Mouse (Mus musculus) adrenal gland, postnatal 25 days (tissue): Measurements from ENCODE around the gene Lrmda. TPM values are rescaled to one million over a fixed set of nuclear protein-coding genes. Genes with fewer than 3 reads are reported as not detected.

ENCODE experiments used
- DNase-seq: peaks from one replicate; pipeline ENCODE4 v3.0.0; 2021; ENCODE audit warnings: mixed read lengths
- total RNA-seq: library from RNA; stranded (reverse); gene quantifications from 2 replicates; pipeline ENCODE4 v1.2.3, GENCODE M21; 2021

Gene Lrmda
- total RNA-seq, 1 experiment from 2014 or later = 5.6 TPM

DNA sequence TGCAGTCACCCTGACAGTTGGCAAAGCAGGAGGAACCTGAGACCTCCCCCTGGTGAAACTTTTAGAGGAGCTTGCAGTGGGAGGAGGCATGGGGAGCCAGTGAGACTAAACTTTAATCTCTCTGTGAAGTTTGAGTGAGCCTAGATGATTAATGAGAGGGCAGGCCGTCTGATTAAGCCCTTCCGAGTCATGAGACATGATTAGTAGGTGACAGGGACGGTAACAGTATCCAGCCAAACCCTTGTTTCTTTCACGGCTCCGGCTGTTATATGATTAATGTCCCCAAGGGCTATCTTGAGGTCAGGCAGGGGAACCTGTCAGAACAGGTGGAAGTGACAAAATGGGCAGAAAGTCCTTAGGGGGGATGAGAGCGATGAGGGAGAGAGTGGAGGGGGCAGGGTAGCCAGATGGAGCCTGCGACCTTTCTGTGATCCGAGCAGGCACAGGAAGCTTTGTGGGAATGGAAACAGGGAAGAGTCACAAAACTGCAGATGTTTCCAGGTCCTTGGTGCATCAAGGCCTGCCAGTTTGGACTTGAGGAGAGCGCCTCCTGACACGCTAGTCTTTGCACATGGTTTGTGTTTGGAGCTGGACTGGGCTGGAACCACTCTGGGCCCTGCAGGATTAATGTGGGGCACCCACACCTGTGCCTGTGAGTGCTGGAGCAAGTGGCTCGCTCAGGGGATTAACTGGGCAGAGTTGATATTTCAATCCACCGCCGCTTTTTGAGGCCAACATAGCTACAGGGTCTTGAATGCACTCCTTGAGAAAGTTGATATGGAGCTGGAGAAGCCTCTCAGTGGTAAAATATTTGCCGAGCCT, 631.8 kb downstream of the Lrmda start:
- no peak for DNase-seq

DNA sequence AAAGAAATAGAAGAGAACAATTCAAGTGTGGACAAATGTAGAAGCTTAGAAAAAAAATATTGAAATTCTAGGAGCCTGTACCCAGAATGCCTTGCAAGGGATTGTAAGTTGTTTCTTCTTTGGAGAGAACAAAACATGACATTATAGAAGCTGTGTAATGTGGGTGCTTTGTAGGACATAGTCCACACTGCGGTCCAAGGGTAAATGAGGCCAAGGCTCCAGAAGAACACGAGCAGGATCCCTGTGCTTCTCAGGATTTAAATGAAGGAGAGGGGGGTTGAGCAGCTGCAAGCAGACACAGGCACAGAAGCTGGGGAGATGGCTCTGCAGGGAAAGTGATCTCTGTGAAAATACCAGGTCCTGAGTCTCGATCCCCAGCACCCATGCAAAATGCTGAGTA, 643.0 kb downstream of the Lrmda start:
- no peak for DNase-seq

DNA sequence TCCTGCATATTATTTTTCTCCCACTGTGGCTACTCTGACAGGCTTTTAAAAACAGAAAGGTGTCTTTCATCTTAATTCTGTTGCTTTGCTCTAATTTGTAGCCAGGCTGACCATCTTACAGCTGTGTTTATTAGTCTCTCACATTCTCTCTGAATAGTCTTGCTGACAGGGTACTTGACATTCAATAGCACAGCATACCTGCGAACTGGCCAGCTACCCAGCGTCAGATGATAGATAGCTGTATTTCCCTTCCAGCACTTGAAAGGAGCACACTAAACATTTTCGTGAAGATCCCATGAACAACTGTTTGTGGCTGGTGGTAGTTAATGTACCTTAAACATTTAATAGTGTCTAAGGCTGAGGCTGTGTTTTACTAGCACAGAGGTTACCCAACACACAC, 646.9 kb downstream of the Lrmda start:
- no peak for DNase-seq

DNA sequence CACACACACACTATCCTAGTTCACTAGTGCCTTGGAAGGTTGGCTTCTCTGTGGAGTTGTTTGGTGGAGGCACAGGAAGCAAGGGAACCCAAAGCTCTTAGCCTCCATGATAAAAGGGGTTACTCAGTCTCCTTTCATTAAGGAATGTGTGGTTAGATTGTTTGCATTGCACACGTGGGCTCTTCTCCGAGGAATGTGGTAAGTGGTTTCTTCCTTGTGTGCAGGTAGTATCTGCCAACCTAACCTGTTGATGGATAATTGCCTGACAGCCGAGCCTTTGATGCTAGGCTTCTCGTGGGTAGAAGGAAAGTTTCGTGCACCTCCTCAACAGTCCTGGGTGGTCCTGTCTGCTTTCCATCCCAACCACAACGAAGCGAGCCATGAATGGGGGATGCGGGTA, 648.8 kb downstream of the Lrmda start:
- no peak for DNase-seq

DNA sequence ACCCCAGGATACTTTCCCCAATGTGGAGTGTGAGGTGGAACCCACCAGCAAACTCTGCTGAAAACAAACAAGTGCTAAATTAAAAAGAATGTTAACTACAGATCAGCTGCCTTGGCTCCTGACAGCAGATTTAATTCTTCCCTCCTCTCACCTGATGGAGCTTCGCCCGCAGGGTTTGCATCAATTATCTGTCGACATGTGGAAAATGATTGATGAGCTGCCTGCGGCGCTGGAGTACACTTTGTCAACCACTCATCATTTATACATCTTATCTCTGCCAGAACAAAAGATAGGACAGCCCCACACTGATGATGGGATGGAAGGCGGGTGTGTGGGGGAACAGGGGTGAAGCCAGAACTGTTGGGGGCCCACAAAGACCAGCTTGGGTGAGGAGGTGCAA, 649.2 kb downstream of the Lrmda start:
- no peak for DNase-seq

DNA sequence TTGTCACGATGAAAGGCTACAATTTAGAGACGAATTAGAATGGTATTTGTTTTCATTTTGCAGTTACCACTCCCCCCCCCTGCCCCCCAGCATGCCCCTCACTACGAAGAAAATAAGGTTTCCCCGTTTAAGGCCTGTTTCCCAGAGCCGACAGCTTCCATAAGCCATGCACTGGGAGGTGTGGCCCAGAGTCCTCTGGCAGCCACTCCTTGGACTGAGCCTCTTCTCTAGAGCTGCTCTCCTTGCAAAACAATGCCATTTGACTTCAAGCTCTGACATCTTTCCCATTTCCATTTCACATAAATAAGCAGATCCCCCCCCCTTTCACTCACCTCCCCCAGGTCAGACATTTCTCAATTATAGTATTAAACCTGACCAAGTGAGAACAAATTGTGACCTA, 654.1 kb downstream of the Lrmda start:
- no peak for DNase-seq

DNA sequence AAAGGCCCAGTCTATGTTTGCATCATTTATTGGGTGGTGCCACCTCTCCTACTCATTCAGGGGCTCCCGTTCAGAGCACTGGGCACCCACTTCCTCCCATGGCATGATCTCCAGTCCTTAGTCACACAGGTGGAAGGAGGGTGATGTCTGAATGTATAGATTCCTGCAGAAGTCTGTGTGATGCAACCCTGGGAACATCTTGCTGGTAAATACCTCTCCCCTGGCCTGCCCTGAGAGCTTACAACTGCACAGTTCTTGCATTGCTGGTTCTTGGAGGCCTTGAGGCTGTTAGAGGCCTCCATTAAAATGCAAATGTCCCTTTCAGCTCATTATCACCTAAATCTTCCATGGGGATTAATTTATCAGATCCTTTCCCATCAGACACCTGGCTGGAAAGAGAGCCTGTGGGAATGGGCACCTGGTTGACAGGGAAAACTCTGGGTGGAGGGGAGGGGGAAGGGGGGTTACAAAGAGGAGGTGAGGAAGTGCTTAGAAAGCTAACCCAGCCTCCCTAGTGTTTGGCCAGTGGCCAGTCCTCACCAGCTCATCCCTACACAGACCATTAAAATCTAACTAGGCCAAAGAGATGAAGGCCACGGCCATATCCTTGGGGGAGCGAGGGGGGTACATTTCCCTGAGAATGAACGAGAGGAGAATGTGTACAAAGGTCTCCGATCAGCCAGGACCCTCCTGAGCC, 659.6 kb downstream of the Lrmda start:
- no peak for DNase-seq

DNA sequence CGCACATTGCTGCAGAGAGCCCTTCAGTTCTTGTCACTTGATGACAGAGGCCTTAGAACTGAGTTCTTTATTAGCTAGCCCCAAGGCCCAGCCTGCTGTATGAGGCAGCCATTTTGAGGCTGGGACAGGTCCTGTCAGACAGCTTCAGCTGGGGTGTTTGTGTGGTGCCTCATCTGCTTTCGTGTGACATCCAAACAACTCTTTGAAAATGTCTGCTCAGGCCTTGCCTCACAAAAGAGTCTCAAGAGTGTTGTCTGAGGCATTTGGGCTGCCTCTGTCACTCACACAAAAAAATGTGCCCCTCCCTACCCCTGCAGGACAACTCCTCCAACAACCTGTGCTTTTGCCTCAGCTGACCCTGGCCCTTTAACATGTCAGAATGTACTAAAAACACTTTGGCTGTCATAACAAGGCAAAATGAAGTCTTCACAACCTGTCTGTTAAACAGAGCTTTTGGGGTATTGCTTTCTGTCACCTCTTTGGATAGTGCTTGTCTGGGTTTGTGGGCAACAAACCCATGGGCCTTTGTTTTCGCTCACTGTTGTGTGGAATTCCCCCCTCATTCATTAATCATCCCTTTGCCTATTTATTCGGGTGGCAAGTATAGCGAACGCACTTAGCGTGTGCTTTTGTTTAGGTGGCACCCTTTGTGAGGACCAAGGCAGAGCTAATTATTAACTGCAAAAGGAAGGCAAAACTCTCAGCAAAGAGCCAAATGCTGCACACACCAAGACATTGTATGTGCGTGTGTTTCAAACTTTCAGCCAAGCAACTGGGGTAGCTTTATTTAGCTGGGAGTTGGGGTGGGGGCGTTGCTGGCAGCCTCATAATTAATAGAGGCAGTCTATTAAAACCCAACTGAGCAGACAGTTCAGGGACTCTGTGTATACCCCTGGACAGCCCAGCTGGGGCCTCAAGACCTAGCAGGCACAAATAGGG, 660.5 kb downstream of the Lrmda start:
- DNase-seq = no peak

DNA sequence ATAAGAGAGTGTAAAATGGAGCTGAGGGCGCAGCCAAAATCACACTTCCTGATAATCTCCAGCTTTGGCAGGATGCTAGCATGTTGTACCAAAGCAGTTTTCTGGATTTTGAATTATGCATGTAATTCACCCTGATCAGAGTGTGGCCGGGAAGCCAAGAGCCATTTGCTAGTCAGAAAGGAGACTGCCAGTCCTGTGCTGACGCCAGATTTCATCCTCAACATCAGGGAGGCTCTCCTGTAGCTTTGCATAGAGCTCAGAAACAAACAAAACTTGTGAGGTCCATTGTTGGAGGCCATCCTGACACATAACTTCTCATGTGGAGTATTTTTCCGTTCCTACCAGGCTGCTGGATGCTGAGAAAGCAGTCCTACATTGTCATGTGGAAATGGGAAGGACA, 667.4 kb downstream of the Lrmda start:
- no peak for DNase-seq

DNA sequence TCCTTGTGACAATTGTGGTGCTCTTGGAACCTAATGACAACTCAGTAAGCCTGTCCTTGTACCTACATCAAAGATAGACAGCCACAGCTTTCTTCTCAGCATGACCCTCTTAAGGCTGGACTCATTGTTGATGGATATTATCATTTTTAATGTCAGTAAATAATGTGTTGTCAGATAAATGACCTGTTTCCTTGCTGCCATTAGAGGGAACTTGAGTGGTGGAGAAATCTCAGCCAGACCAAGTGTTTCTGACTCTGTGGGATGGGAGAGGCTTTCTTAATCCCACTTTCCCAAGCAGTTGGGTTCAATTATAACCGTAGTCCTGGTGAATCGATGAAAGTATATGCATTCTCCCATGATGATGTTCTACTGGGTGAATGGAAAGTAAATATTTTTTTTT, 668.9 kb downstream of the Lrmda start:
- DNase-seq = no peak

DNA sequence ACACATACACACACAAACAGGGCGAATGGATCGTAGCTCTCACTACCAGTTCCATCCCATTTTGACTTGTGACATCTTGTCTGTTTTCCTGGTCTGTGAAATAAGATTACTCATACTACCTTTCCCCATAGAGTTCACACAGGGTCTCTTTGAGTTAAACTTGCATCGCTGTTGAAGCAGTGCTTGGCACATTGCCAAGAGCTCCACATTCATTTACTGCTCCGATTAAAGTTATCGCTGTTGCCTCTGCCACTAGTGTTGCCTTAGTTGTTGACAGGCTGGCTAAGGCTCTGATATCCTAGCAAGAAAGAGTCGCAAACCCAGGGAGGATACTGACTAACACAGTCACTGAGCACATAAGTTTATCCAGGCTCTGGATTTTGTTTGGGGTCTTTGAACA, 675.9 kb downstream of the Lrmda start:
- DNase-seq = no peak

DNA sequence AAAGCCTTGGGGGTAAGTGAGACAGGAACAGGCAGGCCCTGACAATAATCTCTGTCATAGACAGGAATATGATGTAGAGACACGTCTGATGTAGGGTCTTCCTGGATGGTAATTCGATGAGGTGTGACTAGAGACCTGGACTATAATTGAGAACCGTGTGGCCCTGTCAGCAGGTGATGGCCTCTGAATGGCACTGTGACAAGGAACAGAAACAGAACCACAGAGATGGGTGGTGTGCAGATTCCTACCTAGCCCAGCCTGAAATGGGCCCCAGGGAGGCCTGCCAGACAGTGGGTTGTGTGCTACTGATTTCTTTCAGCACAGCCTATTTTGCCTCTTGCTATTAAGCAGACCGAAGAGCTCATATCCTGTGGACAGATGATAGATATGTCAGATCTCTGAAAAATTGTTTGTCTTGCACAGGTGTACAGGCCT, 676.4 kb downstream of the Lrmda start:
- DNase-seq = no peak

DNA sequence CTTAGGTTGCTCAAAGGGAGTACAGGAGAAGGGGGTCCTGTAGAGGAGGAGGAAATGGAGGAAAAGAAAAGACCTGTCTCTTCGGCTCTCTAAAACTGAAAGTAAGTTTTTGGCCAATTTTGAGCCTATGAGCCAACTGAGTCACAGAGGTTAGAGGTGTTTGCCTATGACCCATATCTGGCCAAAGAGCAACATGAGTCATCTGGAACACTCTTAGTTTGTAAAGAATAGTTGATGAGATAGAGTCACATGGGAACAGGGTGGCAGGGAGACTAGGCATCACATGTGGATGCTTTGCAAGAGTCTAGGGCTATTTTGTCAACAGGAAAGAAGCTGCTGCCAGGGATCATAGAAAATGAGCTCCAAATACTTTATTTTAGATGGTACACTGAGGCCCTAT, 680.7 kb downstream of the Lrmda start:
- DNase-seq = no peak

DNA sequence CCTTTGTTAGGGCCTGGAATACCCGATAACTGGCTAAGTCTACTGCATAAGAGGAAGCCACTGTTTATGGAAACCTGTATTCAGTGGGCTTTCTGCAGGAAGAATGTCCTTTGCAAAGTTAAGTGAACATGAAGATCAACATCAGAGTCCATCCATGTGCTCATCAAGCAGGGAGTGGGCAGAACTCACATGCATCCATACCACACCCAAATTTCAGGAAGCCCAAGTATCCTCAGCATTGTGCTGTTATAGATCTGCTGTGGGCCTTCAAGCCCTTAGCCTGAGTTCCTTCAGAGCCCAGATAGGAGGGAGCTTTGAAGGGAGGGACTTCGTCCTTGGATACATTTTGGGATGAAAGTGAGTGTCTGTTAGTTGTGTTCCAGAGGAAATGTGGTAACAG, 681.2 kb downstream of the Lrmda start:
- DNase-seq = no peak

DNA sequence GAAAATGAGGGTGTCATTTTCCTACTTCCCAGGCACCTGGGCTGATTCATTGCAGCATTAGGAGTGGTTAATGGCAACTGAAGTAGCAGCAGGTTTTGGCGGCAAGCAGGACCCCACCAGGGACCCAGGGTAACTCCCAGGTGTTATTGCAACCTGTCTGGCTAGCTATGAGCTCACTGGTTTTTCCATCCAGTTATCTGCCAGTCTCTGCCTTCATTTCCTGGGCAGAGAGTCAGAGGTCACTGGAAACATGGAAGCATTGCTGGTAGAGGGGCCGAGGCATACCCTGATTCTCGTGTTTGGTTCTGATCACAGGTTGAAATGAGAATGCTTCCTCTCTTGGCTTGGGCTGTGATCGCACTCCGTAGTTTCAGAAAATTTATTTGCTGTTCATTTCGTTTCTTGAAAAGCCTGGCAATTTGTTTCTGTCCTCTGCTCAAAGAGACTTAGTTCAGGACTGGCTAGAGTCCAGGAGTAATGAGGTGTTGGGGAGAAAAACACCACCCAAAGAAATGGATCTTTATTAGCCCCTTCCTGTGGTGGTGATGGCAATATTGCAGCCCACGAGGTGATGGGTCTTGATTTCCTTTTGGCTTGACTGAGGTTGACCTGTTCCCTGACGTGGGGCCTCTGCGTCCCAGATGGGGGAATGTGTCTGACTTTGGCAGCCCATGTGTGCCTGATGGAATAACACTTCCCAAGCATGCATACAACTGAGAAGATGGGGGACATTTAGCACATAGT, 688.6 kb downstream of the Lrmda start:
- DNase-seq = no peak

DNA sequence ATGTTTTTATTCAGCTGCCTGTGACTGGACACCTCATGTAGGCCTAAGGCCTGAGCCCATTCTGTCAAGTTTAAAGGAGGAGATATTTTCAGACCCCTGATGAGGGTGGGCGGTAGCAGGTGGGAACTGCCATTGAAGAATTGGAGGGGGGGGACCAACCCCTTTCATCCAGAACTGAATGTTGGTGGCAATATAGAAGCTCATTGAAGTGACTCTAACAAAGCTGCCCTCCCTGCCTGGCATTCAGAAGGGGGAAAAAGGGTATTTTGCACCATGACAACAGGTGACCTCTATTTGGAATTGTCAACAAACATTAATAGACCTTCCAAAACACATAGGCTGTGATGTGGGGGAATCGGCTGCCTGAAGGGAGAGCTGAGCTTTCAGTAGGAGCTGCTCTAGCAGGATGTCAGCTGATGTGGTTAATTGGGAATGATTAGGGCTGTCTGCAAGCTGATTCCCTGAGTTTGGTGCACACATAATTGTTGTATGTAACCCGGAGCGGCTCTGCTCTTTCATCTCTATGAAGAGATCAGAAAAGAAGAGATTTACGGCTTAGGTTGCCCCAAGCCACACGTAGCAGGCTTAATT, 690.7 kb downstream of the Lrmda start:
- no peak for DNase-seq

DNA sequence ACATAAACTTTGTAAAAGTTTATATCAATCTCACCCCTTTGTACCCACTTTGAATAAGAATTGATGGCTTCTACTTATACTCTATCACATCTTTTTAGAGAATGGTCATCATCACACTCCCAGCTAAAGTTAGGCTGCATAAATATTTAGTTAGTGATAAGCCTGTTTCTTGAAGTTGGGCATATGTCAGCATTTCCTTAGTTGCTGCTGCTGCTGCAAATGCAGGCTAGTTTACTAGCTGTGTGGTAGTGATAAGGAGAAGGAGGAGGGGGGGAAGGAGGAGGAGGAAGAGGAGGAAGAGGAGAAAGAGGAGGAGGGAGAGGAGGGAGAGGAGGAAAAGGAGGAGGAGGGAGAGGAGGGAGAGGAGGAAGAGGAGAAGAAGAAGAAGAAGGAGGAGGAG, 692.9 kb downstream of the Lrmda start:
- no peak for DNase-seq

DNA sequence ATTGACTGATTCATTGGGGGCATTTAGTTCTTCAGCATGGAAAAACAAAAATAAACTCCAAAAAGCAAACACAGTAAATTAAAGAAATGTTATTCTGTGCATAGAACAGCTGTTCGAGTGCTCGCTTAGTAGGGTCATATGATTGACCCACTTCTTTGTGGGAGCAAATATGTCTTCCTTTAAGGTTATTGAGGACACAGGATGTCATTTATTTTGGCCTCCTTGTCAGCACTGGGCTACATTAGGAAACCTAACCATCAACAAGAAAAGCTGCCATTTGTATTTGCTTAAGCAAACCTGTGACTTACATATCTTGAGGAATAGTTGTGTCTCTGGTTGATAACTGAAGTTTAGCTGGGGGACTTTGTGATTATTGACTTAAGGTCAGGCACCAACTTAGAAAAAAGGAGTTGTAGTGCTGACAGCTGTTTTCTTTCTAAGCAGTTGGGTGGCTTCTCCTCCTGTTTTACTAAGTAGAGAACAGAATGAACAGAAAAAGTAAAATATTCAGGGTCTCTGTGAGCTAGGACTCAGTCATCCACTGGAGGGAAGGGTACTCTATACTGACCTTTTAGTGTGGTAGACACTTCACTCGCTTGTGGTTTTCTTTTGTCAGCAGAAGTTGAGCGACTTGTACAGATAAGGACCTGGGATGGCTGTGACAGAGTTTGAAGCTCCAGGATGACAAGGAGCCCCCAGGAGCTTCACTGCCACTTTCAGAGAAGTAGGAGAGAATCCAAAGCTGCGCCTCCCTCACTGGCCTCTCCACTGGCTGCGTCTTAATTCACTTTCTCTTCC, 696.3 kb downstream of the Lrmda start:
- DNase-seq = no peak

DNA sequence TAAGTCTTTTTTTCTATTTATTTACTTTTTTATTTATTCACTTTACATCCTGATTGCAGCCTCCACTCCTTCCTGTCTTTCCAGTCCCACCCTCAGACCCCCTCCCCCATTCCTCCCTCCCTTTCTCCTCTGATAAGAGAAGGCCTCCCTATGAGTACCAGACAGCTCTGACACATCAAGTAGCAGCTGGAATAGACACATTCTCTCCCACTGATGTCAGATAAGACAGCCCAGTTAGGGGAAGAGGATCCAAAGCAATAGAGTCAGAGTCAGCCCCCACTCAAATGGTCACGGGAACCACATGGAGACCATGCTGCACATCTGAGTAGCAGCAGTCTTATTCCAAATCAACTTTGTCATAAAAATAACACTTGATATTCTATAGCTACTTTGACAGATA, 700.5 kb downstream of the Lrmda start:
- no peak for DNase-seq

DNA sequence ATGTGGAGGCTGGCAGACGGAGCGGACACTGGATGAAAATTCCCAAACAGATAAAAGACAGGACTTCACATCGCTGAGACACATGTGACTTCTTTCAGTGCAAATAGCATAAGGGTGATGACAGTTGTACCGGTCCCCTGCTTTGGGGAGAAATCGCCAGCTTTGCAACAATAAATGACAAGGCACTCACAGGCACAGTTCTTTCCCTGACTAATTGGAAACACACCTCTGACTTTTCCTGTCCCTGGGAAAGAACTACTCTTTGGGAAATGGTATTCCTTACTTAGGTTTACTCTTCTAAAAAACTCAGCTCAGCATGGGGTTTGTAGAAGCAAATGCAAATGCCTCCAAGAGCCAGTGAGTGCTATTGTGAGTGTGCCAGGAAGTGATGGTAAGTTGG, 702.3 kb downstream of the Lrmda start:
- DNase-seq = no peak

DNA sequence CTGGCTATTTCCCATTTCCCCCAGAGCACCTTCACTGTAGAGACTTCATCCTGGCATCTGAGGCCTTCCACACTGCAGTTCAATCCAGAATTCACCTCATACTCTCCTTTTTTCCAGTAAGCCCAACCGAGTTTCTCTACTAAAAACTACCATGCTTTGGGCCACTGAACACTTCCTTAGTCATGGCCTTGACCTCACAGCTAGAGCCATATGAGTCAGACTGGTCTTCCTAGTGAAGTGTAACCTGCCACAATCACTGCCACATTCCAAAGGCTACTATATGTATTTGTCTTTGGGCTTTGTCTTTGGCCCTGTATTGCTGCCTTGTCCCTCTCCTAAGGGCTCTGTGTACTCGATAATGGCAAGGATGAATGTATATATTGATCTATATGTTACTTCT, 708.0 kb downstream of the Lrmda start:
- no peak for DNase-seq
